Mouse (Mus musculus) midbrain, embryonic 10.5 days (tissue): ENCODE results near the gene Snx29. TPM values are rescaled to one million over a fixed set of nuclear protein-coding genes. Genes with fewer than 3 reads are reported as not detected.
A peak's percentile ranks its signal among the peaks of the same experiment; 100 is the strongest.

Source experiments
- DNase-seq: peaks from one replicate; pipeline ENCODE4 v3.0.0-alpha.2; 2017; ENCODE audit warnings: low spot score
- H3K27ac ChIP-seq: fragments of 300-500 bp; sonication (generic); replicated peaks from 2 replicates; pipeline ENCODE4 v1.5.1; 2016; ENCODE audit warnings: mild to moderate bottlenecking
- H3K27me3 ChIP-seq: fragments of 300-500 bp; sonication (generic); 2 replicates; pipeline ENCODE4 v1.6.1; 2016; ENCODE audit warnings: low read depth, mild to moderate bottlenecking; ENCODE audit not compliant: poor library complexity, severe bottlenecking
- H3K36me3 ChIP-seq: fragments of 300-500 bp; sonication (generic); 2 replicates; pipeline ENCODE4 v1.6.1; 2016; ENCODE audit warnings: mild to moderate bottlenecking, moderate library complexity
- H3K4me1 ChIP-seq: fragments of 300-500 bp; sonication (generic); 2 replicates; pipeline ENCODE4 v1.6.1; 2016
- H3K4me3 ChIP-seq: fragments of 300-500 bp; sonication (generic); 2 replicates; pipeline ENCODE4 v1.5.1; 2016; ENCODE audit warnings: mild to moderate bottlenecking, moderate library complexity
- H3K9me3 ChIP-seq: fragments of 300-500 bp; sonication (generic); replicated peaks from 2 replicates; pipeline ENCODE4 v1.6.1; 2016; ENCODE audit warnings: mild to moderate bottlenecking
- WGBS: fragments of 180-500 bp; shearing (Covaris S2); methylation state at CpG from one replicate; pipeline ENCODE4 v1.1.7; 2016; 5-methylcytosine and 5-hydroxymethylcytosine counted together
- polyA plus RNA-seq: library from polyadenylated mRNA; unstranded; fragments of >200 nt; fragmentation: Nextera tagmentation; extraction: Ambion mirVana; gene quantifications from 2 replicates; pipeline ENCODE4 v1.2.1, GENCODE M21; 2016

The Snx29 gene
- polyA plus RNA-seq, 1 experiment from 2014 or later, result 9.7 TPM

DNA sequence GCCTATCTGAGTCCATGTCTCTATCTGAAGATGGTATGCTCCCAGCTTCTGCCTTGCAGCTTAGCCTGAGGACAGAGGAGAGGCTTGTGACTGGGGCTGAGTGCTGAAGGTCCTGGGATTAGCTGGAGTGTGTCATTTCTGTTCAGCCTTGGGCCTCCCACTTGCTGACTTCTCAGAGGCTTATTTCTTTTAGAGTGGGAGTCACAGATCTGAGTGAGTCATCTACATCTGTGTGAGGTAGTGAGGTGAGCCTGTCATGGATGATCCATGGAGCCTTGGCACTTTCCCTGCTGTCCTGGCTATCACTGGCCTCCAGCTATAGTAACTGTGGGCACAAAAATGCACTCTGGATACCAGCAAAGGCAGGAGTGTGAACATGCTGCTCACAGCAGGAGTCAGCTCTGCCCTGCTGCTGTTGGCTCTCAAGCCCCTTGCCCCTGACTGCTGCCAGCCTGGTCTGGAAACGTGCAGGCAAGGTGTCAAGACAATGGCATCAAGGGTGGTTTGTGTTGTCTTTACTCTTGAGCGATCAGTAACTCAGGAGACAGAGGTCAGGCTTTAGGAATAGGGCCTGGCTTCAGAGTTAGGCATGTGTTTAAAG lies 390.7 kb downstream of the Snx29 start:
- no peak for DNase-seq
- Histone ChIP-seq H3K9me3 (no peaks in the 10 kb centered on the region), H3K4me3 (no peak overlapping the region), H3K27ac (0 out of 2 replicates have a peak overlapping the region, but pooled peaks have one; percentile 28), H3K27me3 (no peaks in the 10 kb centered on the region), H3K4me1 (peaks cover 6% of the 10 kb centered on the region), H3K36me3 (no peaks in the 10 kb centered on the region)
- WGBS, result 36% methylated on average over 2 of the region's 2 CpGs

DNA sequence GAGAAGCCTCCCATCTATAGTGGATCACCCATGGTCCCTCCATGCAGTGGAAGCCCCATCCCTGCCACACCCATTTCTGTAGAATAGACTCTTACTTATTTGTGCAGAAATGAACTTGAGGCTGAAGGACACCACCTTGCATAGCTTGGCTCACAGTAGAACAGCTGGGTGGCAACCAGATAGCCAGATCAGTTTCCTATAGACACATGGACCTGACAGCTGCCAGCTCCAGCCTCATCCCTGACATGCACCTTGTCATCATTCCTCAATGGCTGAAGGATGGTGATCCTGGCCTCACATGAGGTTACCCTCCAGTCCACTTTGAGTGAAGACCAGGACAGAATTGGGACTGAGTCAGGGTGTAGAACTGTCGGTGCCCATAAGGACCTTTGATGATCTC lies 394.2 kb downstream of the Snx29 start:
- 91% methylated on average over 1 of the region's 1 CpGs for WGBS
- no peaks in the 10 kb centered on the region for H3K9me3 ChIP-seq
- no peaks in the 10 kb centered on the region for H3K27me3 ChIP-seq
- peaks cover 6% of the 10 kb centered on the region for H3K4me1 ChIP-seq
- no peak overlapping the region for H3K27ac ChIP-seq
- no peak for DNase-seq
- H3K4me3 ChIP-seq, result no peak overlapping the region
- no peaks in the 10 kb centered on the region for H3K36me3 ChIP-seq

DNA sequence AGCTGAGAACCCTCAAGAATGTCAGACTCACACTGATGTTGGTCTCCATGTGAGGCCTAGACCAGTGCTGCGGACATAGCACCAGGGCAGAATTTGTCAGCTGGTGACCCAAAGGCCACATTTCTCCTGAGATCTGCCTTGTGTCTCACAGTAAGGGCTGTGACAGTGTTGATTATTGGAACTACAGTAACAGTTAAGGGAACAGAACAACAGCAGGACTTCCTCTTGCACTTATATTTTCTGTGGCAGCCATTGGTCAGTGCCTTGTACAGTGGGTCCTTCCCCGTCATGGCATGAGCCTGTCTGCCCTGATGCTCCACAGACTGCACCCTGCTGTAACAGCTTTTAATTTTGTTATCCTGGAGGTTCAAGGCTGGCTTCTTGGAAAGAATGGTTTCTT lies 403.2 kb downstream of the Snx29 start:
- Histone ChIP-seq H3K4me1 (no peaks in the 10 kb centered on the region), H3K9me3 (no peaks in the 10 kb centered on the region), H3K36me3 (no peaks in the 10 kb centered on the region), H3K4me3 (no peak overlapping the region), H3K27ac (no peak overlapping the region), H3K27me3 (no peaks in the 10 kb centered on the region)
- 82% methylated on average over 2 of the region's 2 CpGs for WGBS
- no peak for DNase-seq

DNA sequence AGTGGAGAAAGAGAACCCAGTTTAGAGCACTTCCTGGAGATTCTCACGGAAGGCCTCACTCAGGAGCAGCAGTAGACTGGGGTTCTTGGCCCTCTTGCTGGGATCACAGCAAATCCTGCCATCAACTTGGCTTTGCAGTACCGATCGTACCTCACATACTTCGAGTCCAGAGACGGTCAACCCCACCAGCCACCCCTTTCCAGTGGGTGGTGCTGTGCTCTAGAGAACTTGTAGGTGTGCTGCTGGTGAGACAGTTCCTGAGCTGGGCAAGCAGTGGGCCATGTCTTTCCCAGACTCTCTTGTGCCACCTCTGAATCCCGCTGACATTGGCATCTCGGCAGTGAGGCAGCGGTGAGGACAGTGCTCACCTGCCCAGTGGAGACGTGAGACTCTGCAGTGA lies 404.6 kb downstream of the Snx29 start:
- no peak for DNase-seq
- H3K36me3 ChIP-seq, result no peaks in the 10 kb centered on the region
- H3K27ac ChIP-seq, result no peak overlapping the region
- H3K27me3 ChIP-seq, result no peaks in the 10 kb centered on the region
- no peak overlapping the region for H3K4me3 ChIP-seq
- no peaks in the 10 kb centered on the region for H3K9me3 ChIP-seq
- 94% methylated on average over 9 of the region's 9 CpGs for WGBS
- H3K4me1 ChIP-seq, result no peaks in the 10 kb centered on the region

DNA sequence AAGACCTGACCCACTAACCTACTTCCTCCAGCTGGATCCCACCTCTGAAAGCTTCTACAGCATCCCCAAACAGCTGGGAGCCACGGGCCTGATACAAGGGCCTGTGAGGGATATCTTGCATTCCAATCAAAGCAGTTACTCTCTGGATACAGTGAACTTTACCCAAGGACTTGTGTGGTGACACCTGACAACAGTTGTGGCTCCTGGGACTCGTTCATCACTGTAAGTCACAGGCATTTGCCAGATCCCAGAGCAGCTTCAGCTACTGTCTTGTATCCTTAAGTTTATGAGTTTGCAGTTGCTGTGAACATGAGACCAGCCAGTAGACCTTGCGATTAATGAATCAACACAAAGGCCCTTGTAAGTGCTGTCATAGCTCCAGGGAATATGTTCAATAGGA lies 405.4 kb downstream of the Snx29 start:
- Histone ChIP-seq H3K4me1 (no peaks in the 10 kb centered on the region), H3K36me3 (no peaks in the 10 kb centered on the region), H3K27ac (no peak overlapping the region), H3K27me3 (no peaks in the 10 kb centered on the region), H3K9me3 (no peaks in the 10 kb centered on the region), H3K4me3 (no peak overlapping the region)
- WGBS, result 79% methylated on average over 3 of the region's 3 CpGs
- no peak for DNase-seq

DNA sequence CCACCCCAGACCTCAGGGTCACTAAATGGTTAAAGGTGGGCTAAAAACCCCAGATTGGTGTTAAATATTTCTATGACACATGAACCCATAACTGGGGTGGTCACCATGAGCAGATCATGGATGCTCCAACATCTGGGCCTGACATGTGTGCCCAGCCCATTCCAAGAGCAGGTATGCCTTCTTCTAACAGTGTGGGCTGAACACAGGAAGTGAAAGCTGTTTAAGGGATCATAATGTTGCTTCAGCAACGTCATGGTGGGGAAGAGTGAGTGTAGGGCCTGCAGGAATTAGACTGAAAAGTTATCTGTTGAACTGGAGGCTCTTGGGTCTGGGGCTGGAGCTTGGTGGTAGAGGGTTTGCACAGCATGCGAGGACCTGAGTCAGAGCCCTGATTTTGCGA lies 405.9 kb downstream of the Snx29 start:
- Histone ChIP-seq H3K4me3 (no peak overlapping the region), H3K9me3 (no peaks in the 10 kb centered on the region), H3K4me1 (no peaks in the 10 kb centered on the region), H3K27ac (no peak overlapping the region), H3K27me3 (no peaks in the 10 kb centered on the region), H3K36me3 (no peaks in the 10 kb centered on the region)
- WGBS, result 85% methylated on average over 3 of the region's 3 CpGs
- no peak for DNase-seq

DNA sequence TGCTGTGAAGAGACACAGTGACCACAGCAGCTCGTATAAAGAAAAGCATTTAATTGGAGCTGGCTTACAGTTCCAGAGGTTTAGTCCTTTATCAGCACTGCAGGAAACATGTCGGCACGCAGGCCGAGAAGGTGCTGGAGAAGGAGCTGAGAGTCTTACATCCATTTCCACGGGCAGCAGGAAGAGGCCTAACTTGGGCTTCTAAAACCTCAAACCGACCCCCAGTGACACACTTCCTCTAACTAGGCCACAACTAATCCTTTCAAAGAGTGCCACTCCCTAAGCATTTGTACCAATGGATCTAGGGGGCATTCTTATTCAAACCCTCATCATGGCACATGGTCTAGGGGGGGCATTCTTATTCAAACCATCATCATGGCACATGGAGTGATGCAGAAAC lies 406.4 kb downstream of the Snx29 start:
- DNase-seq, result no peak
- H3K9me3 ChIP-seq, result no peaks in the 10 kb centered on the region
- H3K4me1 ChIP-seq, result no peaks in the 10 kb centered on the region
- no peaks in the 10 kb centered on the region for H3K27me3 ChIP-seq
- 83% methylated on average over 6 of the region's 6 CpGs for WGBS
- H3K27ac ChIP-seq, result no peak overlapping the region
- no peak overlapping the region for H3K4me3 ChIP-seq
- H3K36me3 ChIP-seq, result no peaks in the 10 kb centered on the region

DNA sequence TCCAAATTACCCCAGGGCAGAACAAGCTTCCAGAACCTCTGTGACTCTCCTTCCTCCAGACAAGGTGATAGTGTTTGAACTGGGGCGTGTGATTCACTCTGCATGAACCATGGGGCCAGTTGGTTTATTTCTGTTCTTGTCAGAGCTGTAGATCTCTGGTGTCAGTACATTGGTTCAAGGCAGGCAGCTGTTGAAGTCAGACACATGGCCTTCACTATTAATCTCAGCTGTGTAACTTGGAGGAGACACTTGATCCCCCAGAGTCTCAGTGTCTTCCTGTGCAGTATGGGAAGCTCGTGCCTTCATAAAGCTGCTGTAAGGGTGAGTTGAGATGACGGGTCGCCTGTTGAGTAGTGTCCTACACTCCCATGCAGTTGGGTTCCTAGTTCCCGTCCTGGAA lies 407.1 kb downstream of the Snx29 start:
- 85% methylated on average over 5 of the region's 5 CpGs for WGBS
- H3K27me3 ChIP-seq, result no peaks in the 10 kb centered on the region
- H3K4me1 ChIP-seq, result no peaks in the 10 kb centered on the region
- DNase-seq, result no peak
- H3K27ac ChIP-seq, result no peak overlapping the region
- H3K4me3 ChIP-seq, result no peak overlapping the region
- H3K9me3 ChIP-seq, result no peaks in the 10 kb centered on the region
- H3K36me3 ChIP-seq, result no peaks in the 10 kb centered on the region

DNA sequence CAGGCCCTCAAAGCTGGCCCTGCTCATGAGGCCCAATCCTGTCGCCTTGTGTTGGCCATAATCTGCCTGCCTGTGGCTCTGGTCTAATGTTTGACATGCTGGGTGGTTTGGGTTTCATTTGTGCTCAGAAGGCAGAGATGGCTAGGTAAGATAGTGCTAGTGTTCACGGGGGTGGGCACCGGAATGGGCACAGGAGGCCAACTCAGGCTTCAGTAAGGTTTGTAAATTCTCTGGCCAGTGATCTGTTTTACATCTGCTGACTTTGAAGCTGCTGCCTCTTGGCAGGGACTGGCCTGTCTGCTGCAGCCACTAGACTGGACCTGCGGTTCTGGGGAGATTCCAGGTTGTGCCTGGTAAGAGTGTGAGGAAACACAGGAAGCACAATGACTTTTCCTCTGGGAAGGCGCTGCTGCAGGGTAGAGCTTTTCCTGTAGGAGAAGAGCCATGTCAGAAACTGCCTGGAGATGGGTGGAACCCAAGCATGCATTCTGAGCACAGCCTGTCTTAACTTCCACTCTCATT lies 408.4 kb downstream of the Snx29 start:
- WGBS, result 86% methylated on average over 5 of the region's 5 CpGs
- H3K27me3 ChIP-seq, result no peaks in the 10 kb centered on the region
- DNase-seq, result no peak
- H3K9me3 ChIP-seq, result no peaks in the 10 kb centered on the region
- H3K4me1 ChIP-seq, result no peaks in the 10 kb centered on the region
- H3K36me3 ChIP-seq, result no peaks in the 10 kb centered on the region
- H3K27ac ChIP-seq, result no peak overlapping the region
- H3K4me3 ChIP-seq, result no peak overlapping the region

DNA sequence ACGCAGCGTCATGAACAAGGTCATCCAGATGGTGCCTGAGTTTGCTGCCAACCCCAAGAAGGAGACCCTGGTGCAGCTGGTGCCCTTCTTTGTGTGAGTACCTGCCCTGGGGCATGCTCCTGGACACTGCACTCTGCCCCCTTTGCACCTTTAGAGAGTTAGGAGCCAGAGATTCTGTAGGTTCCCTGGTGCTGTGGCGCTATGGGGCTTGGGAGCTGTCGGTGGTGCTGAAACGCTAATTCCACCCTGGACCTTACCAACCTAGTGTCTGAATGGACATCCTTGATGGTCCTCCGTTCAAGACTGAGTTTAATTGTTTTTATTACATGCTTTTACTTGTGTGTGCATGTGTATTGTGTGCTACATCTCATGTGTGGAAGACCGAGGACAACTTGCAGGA lies 415.6 kb downstream of the Snx29 start:
- Histone ChIP-seq H3K27me3 (no peaks in the 10 kb centered on the region), H3K4me3 (no peak overlapping the region), H3K27ac (no peak overlapping the region), H3K36me3 (no peaks in the 10 kb centered on the region), H3K9me3 (no peaks in the 10 kb centered on the region), H3K4me1 (no peaks in the 10 kb centered on the region)
- WGBS, result 58% methylated on average over 7 of the region's 7 CpGs
- DNase-seq, result peak; percentile 23

DNA sequence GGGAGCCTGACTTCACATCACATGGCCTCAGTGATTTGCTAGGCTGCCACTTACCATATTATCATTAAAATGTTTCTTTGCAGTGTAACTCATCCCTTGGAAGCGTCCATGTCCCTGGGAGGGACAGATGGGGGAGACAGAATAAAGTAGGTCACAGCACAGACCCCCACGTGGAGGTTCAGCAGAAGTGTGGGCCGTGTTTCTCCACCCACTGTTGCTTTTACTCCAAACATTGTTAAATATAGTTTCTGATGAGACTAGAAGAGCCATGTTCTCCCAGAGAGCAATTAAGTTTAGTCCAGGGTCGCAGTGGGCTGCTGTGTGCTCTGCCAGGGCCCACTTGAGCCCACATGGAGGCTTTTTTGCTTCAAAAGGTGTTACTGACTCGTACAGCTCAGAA lies 419.2 kb downstream of the Snx29 start:
- H3K9me3 ChIP-seq, result no peaks in the 10 kb centered on the region
- no peaks in the 10 kb centered on the region for H3K27me3 ChIP-seq
- no peak for DNase-seq
- H3K27ac ChIP-seq, result no peak overlapping the region
- H3K4me3 ChIP-seq, result no peak overlapping the region
- 84% methylated on average over 5 of the region's 5 CpGs for WGBS
- H3K4me1 ChIP-seq, result no peaks in the 10 kb centered on the region
- no peaks in the 10 kb centered on the region for H3K36me3 ChIP-seq

DNA sequence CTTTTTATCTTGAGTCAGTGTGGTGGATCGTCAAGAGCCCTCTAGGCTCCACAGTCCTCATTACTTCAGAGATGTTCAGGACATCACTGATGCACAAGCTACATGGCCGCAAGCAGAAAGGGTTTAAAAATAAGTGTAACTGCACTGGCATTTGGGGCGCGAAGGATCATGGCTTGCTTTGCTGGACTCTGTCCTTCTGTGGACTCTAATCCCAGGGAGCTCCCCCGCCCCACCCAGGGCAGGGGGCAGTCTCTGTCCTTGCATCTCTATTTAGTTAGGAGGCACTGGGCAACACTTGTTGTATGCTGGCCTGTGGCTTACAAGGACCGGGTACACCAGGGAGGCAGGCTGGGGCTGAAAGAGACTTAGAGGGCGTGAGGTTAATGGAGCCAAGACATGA lies 419.6 kb downstream of the Snx29 start:
- Histone ChIP-seq H3K9me3 (no peaks in the 10 kb centered on the region), H3K36me3 (no peaks in the 10 kb centered on the region), H3K4me1 (no peaks in the 10 kb centered on the region), H3K4me3 (no peak overlapping the region), H3K27me3 (no peaks in the 10 kb centered on the region), H3K27ac (no peak overlapping the region)
- WGBS, result 89% methylated on average over 7 of the region's 7 CpGs
- no peak for DNase-seq

DNA sequence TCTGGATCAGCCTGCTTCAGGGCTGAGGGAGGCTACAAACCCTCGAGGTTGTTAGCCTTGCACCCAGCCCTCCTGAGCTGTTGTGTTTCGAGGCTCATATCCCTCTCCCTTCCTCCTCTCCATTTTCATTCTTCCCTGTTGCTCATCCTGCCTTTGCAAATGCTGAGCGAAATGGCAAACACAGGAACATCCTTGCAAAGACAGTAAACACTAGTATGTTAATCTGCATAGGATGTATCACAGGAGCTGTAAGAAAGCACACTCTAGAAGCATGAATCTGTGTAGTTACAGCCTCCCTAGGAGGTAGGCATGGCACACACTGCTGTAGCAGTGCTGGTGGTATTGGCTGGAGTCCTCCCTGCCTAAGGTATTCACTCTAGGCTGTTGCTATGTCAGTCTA lies 420.3 kb downstream of the Snx29 start:
- H3K4me1 ChIP-seq, result no peaks in the 10 kb centered on the region
- no peaks in the 10 kb centered on the region for H3K27me3 ChIP-seq
- no peak overlapping the region for H3K4me3 ChIP-seq
- H3K27ac ChIP-seq, result no peak overlapping the region
- WGBS, result 65% methylated on average over 3 of the region's 3 CpGs
- H3K36me3 ChIP-seq, result no peaks in the 10 kb centered on the region
- H3K9me3 ChIP-seq, result no peaks in the 10 kb centered on the region
- no peak for DNase-seq

DNA sequence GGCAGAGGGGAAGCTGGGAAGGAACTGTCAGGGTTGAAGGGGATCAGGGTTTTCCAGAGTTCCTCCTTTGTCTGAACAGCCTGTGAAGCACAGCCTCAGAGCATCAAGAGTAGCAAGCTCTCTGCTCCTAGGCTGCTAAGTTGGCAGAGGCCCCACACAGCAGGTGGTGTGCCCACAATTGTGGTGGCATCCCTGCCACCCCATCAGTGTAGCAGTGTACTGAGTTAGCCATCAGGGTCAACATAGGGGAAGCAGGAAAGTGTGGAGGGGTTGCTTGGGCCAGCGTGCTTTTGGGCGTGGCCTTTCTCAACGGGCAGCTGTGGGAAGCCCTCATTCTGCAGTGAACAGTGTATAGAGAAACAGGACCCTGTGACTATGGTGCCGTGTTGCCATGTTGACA lies 421.0 kb downstream of the Snx29 start:
- Histone ChIP-seq H3K4me3 (no peak overlapping the region), H3K36me3 (no peaks in the 10 kb centered on the region), H3K4me1 (no peaks in the 10 kb centered on the region), H3K9me3 (no peaks in the 10 kb centered on the region), H3K27ac (no peak overlapping the region), H3K27me3 (no peaks in the 10 kb centered on the region)
- DNase-seq, result no peak
- 89% methylated on average over 4 of the region's 4 CpGs for WGBS
